Mouse (Mus musculus): ENCODE data around the gene Mc1r.
"Not testable (repeated sequence)": the region's sequence is repeated elsewhere in the genome, so short reads cannot be mapped to it uniquely, and the experiment has no call there.

Gene Mc1r

DNA sequence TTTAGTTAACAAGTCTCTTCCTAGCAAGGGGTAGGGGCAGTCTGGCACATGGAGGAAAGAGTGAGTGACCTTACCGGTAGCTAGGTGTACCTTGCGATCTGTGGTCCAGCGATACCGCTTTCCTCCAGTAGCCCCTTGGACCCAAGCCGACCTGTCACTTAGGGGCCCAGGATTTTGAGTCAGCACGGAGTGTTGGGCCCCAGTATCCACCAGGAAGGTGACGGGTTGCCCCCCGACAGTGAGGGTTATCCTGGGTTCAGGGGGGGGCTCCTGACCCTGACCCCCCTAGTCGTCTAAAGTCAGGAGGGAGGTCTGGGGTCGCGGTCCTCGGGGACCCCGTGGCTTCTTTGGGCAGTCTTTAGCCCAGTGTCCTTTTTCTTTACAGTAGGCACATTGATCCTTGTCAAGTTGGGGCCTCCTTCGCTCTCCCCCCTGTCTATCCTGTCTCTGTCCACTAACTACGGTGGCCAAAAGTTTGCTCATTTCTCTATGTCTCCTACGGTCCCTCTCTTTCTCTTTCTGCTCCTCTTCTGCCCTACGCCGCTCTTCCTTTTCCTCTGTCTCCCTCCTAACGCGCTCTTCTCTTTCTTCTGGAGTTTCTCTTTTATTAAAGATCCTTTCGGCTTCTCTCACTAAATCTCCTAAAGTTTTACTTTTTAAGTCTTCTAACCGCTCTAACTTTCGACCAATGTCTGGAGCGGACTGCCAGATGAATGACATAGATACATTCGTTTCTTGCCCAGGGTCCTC, 24.9 kb downstream of the Mc1r start:
- DNase-seq, result no peak

DNA sequence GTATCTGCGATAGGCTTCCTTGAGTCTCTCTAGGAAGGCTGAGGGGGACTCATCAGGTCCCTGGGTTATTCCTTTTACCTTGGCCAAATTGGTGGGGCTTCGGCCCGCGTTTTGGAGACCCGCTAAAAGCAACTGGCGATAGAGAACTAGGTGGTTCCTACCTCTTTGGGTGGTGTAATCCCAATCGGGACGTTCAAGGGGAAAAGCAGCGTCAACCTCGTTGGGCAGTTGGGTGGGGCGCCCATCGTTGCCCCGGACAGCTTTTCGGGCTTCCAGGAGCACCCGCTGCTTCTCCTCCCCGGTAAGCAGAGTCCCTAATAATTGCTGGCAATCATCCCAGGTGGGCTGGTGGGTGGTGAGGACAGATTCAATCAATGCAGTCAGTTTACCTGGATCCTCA, 25.5 kb downstream of the Mc1r start:
- no peak for DNase-seq

DNA sequence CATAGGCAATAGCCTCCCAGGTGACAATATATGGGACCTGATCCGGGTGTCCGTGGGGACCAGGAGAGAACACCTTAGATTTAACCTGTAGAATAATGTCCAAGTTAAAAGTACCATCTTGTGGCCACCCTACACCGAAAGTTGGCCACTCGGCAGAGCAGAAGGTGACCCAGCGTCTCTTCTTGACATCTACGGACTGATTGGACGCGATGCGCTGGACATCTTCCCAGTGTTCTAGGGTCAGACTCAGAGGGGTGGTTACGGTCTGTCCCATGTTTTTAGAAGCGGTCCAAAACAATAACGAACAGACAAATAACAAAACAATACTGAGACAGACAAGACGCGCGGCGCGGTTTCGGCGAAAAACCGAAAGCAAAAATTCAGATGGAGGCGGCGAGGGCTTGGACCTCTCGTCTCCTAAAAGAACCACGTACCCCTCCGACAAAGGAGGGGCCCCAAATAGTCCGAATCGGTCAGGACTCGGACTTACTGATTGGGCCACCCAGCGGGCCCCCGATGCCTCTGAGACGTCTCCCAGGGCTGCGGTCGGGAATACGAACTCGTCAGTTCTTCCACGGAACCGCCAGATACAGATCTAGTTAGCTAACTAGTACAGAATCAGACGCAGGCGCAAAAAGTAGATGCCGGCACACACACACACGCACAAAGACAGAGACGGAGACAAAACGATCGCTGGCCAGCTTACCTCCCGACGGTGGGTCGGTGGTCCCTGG, 26.5 kb downstream of the Mc1r start:
- not testable (repeated sequence) for DNase-seq

DNA sequence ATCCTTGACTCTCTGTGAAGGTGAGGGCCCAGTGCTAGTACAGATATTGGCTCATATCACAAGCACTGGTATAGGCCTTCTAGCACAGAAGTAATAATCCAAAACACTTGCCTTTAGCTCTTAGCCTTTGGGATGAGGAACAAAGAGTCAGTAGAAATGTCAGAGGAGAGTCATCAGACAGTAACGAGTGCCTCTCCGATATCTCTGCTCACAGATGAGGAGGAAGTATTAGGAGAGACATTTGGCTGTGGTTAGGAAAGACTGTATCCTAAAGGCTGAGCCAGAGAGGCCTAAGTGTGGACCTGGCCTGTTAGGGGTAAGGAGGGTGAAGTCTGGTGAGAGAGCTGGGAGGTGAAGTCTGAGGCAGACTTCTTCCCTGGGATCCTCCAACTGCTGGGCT, 34.9 kb downstream of the Mc1r start:
- no peak for DNase-seq

DNA sequence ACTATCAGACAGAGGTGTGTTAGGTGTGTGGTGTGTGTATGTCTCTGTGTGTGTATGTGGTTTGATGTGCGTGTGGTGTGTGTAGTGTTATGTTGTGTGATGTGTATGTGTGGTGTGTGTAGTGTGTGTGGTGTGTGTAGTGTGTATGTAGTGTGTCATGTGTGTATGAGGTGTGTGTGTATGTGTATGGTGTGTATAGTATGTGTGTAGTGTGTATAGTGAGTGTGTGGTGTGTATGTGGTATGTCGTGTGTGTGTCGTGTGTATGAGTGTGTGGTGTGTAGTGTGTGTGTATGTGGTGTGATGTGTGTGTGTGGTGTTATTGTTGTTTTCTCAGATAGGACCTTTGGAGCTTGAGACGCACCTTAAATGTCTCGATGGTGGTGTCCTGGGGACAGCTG, 35.4 kb downstream of the Mc1r start:
- DNase-seq, result no peak

DNA sequence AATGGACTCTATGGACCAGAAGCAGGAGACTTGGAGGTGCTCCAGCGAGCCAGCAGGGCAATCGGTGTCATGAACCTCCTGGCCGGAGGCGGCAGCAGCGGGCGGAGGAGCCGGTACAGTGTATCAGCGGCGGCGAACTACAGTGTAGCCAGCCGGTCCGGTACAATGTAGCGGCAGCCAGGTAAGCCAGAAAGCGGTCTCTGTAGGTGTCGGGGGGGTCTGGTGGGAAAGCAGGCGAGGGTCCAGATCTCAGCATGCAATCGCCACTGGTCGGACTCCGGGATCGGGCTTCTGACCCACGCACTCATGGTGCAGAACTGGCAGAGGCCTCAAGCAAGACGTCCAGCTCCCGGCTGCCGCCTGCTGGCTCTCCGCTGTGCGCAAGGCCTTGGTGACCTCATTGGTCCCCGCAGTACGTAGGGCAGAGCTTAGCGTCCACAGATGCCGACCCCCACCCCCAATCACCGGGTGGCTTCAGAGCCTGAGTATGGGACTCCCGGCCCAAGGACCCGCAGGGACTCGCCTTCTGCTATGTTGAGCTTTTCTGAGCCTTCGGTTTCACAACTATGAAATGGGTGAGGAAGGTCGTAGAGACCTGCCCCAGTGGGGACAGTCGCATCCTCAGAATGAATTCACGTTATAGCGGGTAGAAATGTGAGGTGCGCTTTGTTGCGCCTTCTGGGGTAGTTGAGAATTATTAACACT, 36.1 kb downstream of the Mc1r start:
- DNase-seq, result peak; percentile 95

DNA sequence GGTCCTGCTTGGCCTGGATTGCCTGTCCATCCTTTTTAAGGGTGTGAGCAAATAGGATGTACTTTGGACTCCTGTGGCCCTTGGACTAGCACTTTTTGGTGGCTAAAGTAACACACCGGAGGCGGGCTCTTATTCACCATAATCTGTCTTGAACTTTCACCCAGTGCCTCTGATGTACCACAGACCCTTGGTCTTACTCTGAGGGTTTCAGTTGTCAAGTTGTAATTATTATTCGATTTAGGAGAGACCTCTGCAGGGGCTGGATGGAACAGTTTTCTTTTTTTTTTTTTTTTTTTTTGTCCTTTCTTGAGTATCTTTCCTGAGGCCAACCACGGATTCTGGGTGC, 36.6 kb downstream of the Mc1r start:
- peak; percentile 4 for DNase-seq

DNA sequence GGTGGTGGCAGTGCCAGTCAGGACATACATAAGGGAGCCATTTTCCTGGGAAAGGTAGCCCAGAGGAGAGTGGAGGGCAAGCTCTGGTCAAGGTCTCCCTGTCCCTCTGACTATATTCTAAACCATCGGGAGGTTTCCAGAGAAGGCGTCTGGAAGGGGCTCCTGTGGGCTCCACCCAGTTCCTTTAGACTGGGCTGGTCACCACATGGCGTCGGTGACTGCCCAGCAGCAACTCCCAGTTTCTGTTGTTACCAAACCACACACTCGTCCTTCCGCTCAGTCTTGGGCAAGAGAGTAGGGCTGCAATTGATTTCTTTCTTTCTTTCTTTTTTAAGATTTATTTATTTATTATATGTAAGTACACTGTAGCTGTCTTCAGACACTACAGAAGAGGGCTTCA, 37.2 kb downstream of the Mc1r start:
- peak; percentile 12 for DNase-seq

DNA sequence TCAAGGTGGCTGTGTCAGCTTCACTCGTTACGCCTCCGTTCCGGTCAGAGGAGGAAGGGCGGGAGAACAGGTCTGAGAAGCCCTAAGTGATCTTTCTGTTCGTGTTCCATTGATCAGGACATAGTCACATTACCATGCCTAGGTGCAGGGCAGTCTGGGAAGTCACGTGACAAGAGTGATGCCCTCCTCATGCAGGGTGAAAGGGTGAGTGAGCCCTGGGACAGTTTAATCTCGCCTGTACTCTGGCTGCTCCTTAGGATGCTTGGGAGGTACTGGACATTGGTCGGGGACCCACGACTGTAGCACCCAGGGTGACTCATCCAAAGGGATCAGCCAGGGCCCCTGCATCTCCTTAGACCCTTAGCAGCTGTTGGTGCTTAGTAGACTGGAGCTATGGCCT, 39.1 kb downstream of the Mc1r start:
- DNase-seq, result no peak

DNA sequence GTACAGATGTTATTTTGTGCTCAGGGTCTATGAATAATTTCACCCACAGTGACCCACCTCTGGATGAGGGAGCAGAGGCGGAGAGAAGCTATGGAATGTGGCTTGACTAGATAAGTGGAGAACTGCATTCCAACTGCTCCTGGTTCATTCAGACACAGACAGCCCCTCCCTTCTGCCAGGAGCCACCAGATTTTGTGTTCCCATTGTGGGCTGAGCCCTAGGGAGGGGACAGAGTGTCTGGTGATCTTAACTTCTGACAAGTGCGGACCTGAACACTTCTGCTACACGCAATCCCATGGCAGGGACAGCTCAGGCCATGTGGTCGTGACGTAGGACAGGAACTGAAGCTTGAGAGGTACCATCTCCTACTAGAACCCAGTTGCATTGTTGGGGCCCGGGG, 39.9 kb downstream of the Mc1r start:
- DNase-seq, result no peak

DNA sequence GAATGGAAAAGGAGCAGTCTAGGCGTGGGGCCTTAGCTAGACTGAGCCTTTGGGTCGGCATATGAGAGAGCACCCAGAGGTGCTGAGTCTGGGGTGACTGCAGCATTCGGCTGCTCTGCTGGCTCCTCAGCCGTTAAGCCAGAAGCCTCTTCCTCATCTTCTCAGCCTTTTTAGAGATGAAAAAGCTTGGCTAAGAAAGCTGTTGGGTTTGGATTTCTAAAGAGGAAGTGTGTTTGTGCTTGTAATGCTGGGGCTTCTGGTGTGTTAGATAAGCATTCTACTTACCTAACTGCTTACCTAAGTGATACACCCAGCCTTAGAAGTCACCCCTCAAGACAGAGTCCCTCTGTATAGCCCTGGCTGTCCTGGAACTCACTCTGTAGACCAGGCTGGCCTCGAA, 43.9 kb downstream of the Mc1r start:
- DNase-seq, result no peak

DNA sequence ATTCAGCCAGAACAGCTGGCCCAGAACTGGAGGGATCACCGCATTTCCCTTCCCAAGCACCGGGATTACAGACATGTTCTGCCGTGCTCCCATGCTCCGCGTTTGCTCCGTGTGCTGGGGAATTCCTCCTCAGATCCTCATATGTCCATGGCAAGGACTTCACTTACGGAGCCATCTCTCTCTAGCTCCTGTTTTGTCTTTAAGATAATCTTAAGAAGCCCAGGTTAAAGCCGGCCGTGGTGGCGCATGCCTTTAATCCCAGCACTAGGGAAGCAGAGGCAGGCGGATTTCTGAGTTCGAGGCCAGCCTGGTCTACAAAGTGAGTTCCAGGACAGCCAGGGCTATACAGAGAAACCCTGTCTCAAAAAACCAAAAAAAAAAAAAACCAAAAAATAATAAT, 44.8 kb downstream of the Mc1r start:
- not testable (repeated sequence) for DNase-seq

DNA sequence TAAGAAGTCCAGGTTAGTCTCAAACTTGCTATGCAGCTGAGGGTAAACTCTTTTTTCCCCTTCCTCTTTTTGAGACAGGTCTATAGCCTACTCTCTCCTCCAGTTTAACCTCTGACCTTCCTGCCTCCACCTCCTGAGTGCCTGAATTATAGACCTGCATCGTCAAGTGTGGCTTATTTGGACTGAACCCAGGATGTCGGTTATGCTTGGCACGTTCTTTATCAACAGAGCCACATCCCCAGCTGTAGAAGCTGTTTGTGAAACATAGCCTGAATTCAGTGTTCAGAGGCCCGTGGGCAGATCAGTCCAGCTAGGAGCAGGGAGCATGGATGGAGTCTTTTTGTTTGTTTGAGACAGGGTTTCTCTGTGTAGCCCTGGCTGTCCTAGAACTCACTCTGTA, 45.2 kb downstream of the Mc1r start:
- no peak for DNase-seq

DNA sequence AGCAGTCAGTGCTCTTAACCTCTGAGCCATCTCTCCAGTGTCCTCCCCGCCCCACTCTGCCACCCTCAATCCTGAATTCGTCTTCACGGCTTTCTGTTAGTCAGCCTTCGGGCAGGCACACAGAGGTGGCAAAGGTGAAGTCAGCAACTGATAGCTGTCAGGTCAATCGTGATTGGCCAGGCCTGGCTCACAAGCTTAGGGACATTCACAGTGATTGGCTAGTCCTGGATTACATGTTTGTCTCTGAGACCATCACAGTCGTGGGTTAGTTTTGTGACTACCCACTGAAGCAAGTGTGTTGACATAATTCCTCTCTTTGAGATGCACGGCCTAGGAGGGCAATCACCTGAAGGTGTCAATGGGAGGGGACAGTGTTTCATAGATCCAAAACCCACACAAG, 46.4 kb downstream of the Mc1r start:
- DNase-seq, result no peak

DNA sequence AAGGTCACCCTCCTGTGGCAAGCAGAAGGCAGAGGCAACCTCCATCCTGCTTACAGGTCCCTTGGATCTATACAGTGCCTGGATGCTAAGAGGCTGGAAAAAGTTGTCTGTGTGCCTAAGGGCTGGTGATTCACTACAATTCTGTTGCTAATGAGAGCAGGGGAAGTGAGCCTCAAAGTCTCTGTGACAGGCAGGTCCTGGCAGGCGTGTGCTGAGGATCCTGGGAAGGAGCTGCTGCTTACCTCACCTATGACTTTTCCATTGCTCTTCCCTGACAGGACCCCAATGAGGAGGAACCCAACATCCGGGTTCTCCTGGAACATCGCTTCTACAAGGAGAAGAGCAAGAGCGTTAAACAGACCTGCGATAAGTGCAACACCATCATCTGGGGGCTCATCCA, 47.0 kb downstream of the Mc1r start:
- no peak for DNase-seq

DNA sequence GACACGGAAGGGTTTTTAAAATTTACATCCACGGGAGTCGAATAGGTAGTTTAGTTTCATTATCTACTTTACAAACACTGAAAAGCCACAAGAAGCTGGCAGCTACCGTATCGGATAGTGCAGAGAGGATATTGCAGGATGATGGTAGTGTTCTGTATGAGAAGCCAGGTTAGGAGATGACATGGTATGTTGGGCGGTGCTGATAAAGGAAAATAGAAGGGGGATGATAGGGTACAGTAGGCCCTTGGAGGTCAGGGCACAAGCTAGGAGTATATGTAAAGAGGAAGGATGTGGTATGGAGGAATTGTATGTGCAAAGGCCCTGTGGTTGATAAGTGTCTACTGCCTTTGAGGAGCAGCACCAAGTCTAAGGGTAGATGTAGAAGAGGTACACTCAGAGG, 47.7 kb downstream of the Mc1r start:
- no peak for DNase-seq

All from lung, postnatal 36 days (tissue).